Mouse (Mus musculus) left cerebral cortex, postnatal 25 days (tissue): Measurements from ENCODE around the gene Plekha5. TPM values are rescaled to one million over a fixed set of nuclear protein-coding genes. Genes with fewer than 3 reads are reported as not detected.
"Not testable (repeated sequence)": the region's sequence is repeated elsewhere in the genome, so short reads cannot be mapped to it uniquely, and the experiment has no call there.

Experiments
- DNase-seq, 2 experiments: peaks; one replicate each; pipeline ENCODE4 v3.0.0; 2022; ENCODE audit warnings: low spot score in 2 of 2, mixed read lengths in 1 of 2
- intact Hi-C: fragments of 180-260 bp; cut with DNase I; formaldehyde crosslinking; loops from one replicate; pipeline ENCODE4 v1.15.1; 2025
- total RNA-seq, 2 experiments: library from RNA; stranded (reverse); gene quantifications; 2 replicates each; pipeline ENCODE4 v1.2.3; 2021

Plekha5 gene
- total RNA-seq, 2 experiments from 2014 or later = 89.1 to 113 TPM

DNA sequence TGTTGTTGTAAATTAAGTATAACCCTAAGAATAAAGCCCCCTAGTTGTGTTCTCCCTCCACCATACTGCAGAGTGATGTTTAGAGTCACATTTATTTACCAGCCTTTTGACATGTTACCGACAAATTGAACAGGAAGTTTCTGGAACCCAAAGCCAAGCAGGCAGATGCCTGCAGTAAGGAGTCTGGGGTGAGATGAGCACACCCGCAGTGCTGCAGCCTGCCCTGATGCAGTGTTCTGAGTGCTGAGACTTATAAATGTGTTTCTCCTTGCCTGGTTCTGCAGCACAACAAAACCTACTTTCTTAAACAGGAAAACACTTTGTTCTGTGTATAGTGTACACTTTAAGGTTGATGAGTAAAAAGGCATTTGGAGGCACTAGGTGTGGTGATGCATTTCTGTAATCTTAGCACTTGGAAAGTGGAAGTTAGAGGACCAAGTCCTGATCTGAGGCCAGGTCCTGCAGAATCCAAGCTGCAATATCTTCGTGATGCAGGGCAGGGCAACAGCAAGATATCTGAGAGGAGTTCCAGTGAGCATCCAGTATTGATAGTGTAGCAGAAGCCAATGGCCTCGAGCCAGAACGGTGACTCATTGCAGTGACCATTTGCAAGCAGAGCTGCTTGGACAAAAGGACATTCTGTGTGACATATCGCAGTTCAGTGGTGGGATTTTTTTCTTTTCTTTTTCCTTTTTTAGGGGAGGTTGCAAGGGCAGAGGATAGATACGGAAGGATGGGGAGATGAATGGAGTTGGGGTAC lies 58.0 kb downstream of the Plekha5 start:
- peak in 1 of 2 experiments; percentile 46 for DNase-seq

DNA sequence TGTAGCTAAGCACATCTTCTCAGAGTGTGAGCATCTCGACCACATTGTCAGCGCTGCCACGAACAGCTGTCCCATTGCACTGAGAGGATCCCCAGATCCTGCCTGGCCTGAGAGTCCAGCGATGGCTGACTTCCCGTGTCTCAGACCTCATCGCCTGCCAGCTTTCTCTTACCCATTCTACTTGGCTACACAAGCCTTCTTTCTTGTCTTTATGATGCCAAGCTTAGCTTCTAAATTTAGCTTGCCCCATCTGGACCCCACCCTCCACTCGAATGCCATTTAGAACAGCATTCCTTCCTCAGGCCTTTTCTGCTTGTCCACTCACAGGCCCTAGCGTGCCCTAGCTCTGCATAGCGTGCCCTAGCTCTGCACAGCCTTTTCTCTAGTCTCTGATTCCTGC lies 60.3 kb downstream of the Plekha5 start:
- intact Hi-C loops = no loop called here
- no peak for DNase-seq

More for the DNA sequence above, 58.0 kb downstream of the Plekha5 start:
- intact Hi-C loops = no loop called here

DNA sequence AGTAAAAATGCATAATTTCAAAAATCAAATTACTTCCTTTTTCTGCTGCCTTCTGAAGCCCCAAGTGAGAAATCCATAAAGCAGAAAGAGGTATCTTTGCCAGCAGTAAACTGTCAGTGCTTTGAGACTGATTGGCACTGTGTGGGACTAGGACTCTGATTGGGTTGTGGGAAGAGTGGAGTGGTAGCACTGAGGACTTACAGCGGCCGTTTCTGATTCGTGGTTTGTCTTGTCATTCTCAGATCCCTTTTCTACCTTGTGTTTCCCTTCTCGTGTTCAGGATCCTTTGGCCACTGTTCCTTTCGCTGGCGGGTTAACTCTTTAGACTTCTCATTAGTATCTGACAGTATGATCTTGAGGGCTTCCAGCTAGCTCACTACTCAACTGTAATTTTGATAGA lies 61.8 kb downstream of the Plekha5 start:
- no peak for DNase-seq
- intact Hi-C loops = no loop called here

DNA sequence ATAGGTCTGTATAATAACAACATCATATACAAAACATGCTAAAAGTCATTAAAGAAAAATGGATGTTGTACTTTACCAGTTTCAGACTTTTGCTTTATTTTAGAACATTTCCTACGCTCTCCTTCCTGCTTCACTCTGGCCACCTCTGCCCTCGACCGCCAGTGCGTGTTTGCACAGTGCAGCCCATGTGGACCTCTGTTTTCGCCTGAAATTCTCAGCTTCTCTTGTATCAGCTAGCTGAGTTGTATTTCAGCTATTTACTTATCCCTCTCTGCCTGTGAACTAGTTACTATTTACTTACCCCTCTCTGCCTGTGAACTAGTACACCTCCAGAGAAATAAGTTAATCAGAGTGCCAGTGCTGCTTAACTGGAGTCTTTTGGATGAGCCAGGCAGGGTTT lies 62.8 kb downstream of the Plekha5 start:
- DNase-seq = no peak
- intact Hi-C loops = no loop called here

DNA sequence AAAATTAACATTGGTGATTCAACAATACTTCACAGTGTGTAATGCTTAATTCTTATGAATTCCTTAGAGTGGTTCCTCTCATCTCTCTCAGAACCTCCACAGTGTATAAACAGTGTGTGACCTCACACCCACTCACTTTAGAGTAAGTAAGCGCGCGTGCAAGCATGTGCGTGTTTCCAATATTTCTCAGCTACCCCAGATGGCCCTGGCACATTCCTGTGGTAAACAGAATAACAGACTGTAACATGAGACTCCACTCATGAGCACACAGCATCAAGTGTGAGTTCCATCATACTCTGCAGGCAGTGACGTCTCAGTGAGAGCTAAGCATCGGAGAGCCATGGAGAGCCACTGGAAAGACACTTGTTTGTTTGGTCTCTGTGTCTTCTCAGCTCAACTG lies 63.6 kb downstream of the Plekha5 start:
- no peak for DNase-seq
- intact Hi-C loops = no loop called here

DNA sequence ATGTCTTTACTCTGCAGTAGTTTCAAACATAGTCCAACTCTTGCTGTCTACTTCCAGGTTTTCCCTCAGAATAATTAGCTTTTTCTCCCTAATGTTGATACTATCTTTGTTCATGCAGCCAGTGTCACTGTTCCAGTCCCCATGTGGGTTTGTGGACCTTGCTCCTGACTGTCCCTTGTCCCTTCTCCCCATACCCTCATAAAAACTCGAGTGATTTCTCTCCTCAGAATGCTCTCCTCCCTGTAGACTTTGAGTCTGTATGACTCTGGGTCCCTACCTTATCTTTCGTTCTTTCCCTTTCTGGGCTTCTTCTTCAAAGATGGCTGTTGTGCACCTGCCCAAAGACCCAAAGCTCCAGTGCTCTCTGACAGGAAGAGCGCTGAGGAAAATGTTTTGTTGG lies 64.8 kb downstream of the Plekha5 start:
- no peak for DNase-seq
- intact Hi-C loops = no loop called here

DNA sequence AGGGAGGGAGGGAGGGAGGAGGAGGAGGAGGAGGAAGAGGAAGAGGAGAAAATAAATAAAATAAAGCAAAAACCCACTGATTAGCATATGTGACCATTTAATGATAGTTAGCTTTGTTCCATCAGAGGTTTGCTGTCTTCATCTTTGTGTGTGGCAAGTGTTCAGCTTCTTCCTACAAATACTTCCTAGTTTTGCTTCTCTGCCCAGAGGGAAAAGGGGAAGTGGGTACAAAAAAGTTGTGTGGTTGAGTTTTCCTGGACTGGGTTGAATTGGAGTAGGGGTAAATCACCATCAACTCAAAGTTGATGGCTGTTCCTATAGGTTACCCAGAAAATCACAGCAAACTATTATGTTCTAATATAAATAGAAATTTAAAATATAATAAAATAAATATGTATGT lies 65.7 kb downstream of the Plekha5 start:
- intact Hi-C loops = no loop called here

DNA sequence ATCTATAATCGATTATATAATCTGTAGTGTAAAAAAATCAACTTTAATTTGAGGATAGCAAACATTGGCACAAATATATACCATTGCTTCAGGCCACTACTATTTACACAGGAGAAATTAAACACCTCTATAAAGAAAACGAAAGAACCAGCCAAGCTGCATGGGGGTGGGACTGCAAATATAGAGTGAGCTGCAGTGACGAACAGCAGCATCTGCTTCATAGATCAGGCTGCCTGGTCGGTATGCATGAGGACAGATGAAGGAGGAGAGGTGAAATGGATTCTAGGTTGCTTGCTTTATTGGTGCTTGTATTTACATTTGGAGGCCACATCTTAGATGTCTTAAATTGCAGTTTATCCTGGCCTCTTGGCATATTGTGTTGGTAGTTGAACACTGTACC lies 66.4 kb downstream of the Plekha5 start:
- peak in 1 of 2 experiments; percentile 74 for DNase-seq
- intact Hi-C loops = no loop called here

More for the DNA sequence above, 65.7 kb downstream of the Plekha5 start:
- no peak for DNase-seq

DNA sequence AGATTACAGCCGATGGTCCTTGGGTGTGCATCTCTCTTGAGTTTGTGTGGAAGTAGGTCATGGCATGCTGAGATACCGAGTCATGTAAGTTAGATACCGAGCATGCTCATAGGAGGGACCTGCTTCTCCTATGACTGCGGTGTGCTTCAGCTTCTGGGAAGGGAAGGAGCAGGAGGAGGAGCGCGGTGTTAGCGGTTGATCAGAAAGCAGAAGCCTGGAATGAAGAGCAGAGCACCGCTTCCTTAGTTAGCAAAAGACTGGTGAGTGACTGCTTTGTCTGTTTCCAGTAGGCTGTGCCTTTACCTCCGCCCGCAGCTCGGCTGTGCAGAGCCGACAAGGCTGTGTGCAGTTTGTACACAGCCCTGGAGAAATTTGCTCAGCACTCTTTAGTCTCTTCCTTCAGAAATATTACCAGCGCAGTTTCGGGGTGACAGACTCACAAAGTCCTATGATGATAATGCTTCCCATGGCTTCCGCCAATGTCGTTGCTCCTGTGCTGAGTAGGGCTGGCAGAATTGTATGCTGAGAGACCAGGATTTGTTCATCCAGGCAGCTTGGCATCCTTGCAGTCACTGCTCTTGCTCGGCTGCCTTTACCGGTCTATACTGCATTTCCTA lies 67.2 kb downstream of the Plekha5 start:
- DNase-seq = peak in 1 of 2 experiments; percentile 74
- intact Hi-C loops = no loop called here

DNA sequence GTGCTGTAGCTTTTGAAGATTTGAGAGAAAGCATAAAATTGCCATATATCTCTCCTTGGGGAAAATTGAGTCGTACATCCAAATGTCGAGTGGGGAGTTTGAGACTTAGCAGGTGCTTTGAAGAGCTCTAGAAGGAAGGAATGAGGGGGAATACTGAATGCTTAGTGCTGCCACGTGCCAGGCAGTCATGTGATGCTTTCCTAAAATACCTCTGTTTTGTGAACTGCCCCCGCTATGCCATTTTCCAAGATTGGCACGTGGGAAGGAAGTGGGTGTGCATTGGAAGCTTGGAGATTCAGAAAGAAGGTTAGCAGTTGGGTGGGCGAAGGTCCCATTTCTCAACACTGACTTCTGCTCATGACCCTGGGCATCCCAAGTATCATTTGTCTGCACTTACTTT lies 68.2 kb downstream of the Plekha5 start:
- intact Hi-C loops = no loop called here
- DNase-seq = peak in 1 of 2 experiments; percentile 89

DNA sequence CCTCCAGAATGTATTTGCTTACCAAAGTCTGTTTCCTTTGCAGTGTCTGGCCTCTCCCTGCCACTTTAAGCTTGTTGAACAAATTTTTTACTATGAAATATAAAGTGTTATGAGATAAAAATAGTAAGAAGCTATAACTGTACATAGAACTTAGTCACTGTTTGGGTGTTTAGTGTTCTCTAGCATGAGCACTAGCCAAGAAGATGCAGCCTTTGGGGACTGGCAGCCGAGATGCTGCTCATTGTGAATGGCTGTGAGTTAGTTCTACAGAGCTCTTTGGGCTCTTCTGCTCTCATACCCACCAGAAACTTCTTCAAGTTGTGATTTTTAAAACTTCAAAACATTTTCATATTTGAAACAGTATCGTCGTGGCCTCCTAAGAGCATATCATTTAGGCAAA lies 74.2 kb downstream of the Plekha5 start:
- DNase-seq = peak in 1 of 2 experiments; percentile 58
- intact Hi-C loops = no loop called here

DNA sequence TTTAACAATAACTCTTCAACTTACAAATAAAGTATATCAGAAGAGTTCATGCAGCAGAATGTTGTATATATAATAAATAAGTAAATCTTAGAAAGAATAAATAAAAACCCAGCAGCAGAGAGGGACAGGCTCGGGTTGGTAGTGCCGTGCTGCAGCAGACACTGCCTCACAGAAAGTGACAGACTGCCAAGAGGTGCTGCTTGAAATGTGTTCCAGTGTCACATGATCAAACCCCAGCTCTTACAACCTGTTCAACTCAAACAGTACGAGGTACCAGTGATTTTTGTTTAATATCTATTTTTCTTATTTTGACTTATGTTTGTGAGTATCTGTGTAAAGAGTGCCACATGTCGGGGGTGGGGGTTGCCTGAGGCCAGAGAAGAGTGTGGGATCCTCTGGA lies 75.1 kb downstream of the Plekha5 start:
- intact Hi-C loops = no loop called here
- DNase-seq = no peak

DNA sequence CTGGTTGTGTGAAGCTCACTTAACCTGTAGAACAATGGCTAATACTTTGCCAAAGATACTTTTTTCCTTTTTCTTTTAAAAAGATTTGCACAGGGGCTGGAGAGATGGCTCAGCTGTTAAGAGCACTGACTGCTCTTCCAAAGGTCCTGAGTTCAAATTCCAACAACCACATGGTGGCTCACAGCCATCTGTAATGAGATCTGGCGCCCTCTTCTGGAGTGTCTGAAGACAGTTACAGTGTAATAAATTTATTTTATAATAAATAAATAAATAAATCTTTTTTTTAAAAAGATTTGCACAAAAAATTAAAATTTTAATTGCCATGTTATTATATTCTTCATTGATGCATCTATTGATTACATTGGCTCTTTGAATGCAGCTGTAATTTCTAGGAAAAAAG lies 77.0 kb downstream of the Plekha5 start:
- intact Hi-C loops, DNase-seq: not testable (repeated sequence)

DNA sequence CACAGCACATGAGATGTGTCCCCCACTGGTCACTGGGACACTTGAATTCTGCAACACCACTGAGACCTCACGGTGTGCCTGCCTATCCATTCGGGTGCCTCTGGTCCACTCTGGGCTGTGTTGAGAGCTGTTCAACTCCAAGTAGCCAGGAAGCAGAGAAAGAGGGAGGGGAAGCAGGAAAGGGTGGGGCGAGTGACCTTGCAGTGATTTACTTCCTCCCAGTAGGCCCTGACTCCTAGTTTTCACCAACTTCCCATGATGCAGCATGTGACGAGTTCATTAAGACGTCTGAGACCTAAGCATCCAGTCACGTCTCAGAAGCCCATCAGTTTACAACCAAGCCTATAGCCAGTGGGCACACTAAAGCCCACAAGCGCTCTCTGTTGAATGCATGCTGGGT lies 78.0 kb downstream of the Plekha5 start:
- no peak for DNase-seq
- intact Hi-C loops = no loop called here

DNA sequence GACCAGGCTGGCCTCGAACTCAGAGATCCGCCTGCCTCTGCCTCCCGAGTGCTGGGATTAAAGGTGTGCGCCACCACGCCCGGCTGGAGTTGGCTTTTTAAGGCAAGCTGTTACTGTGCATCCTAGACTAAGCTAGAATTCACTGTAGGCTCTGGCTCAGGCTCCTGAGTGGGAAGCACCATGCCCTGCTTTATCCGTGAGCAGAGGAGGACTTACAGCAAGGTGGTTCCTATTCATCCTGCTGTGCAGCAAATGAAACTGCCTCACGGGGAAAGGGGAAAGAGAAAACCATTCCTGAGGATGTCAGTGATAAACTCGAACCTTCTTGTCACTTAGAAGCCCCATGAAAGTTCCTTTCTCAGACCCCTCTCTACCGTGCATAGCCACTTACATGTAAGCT lies 80.9 kb downstream of the Plekha5 start:
- DNase-seq = peak in 1 of 2 experiments; percentile 54
- intact Hi-C loops = no loop called here

DNA sequence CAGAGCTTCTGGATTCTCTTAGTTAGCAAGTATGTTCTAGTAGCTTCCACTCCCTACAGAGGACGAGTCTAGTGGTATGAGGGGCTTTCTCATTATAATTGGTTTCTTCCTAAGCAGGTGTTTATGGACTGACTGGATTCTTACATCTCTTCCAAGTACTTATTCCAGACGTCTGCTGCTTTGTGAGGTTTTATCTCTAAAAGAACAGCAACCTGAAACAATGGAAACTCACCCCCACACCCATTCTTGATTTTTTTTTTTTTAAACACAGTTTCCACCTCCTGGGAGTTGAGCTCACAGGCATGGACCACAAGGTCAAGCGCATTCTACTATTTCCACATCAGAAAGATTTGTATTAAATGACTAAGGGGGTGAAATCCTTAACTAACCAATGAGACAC lies 83.8 kb downstream of the Plekha5 start:
- DNase-seq = no peak
- intact Hi-C loops = no loop called here

DNA sequence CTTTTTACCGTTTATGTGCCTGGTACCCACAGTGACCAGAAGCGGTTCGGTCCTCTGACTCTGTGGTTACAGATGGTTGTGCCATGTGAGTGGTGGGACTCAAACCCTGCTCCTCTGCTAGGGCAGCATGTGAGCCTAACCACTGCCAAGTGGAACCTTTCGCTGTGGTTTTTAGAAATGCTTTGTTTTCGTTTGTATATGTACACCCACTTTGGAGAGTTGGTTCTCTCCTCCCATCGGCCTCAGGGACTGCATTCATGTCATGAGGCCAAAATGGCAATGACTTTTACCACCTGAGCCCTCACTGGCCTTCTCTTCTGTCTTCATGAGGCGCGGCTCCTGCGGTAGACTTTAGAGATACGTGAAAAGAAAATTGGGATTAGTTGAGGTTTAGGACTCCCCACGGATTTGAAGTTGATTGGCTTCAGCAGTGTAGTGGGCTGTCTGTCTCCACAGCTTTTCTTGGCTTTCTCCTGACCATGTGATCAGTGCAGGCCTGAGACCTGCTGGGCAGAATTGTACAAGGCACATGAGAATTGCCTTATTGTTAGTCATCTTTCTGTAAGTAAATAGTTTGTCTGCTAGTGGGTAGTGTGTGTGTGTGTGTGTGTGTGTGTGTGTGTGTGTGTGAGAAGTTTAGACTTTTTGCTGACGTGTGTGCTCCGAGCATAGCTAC lies 84.8 kb downstream of the Plekha5 start:
- intact Hi-C loops = no loop called here

DNA sequence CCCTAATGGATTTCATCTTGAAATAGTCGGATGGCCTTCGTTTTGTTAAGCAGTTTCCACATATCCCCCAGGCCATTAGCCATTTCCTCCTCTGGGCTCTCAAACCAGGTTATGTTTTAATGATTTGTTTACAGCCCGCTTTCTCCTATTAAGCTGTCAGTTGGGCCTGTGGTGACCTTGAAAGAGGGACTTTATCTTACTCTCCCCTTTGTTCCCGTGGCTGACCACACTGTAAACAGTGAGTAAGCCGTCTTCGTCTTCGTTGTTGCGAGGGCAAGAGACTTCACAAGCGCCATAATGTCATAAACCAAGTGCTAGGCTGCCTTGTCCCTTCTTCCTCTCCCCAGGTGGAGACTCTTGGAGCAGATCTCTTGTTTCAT lies 85.3 kb downstream of the Plekha5 start:
- intact Hi-C loops = no loop called here
- DNase-seq = no peak

More for the DNA sequence above, 84.8 kb downstream of the Plekha5 start:
- no peak for DNase-seq

DNA sequence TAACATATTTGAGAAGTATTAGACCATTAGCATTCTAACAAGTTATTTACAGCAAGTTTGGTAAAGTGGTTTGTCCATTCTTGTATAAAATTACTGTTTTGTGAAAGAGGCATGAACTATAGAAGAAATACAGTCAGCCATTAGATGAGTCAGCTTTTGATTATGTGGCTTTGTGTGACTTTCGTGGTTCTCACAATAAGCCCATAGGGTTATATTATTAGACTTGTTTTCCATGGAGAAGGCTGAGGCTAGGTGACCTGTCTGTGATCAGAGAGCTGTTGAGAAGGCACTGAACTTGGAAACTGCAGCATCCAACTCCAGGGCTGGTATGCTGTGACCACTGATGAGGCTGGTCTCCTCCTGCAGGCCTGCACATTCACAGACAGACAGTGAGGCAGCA lies 88.2 kb downstream of the Plekha5 start:
- intact Hi-C loops = no loop called here

DNA sequence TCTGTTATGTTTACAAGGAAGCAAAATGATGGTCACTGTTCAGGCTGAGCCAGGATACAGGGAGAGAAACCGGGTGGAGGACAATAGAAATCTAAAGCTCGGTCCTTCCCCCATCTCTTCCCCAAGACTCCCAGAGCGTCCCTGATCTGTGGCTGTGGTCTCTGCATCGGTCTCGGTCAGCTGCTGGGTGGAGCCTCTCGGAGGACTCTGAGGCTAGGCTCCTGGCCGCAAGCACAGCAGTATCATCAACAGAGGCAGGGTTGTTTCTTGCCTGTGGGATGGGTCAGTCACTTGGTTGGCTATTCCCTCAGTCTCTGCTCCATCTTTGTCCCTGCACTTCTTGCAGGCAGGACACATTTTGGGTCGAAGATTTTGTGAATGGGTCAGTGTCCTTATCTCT lies 88.6 kb downstream of the Plekha5 start:
- intact Hi-C loops = no loop called here
- no peak for DNase-seq

More for the DNA sequence above, 88.2 kb downstream of the Plekha5 start:
- no peak for DNase-seq
